Mouse (Mus musculus) neutrophil, adult 5-6 weeks (primary cell): ENCODE measurements around the gene Catsperd. TPM values are rescaled to one million over a fixed set of nuclear protein-coding genes. Genes with fewer than 3 reads are reported as not detected.

Experiments
- ATAC-seq: fragments of 151-379, 151-347 bp; 2 replicates; pipeline ENCODE4 v1.8.0; 2017; ENCODE audit warnings: mild to moderate bottlenecking, moderate TSS enrichment; ENCODE audit not compliant: insufficient number of reproducible peaks, poor library complexity, low FRiP score, severe bottlenecking; ENCODE audit errors: extremely low read depth
- total RNA-seq: library from RNA; stranded (forward); fragments of 200-1000 nt; gene quantifications from 2 replicates; pipeline ENCODE4 v1.2.3, GENCODE M21; 2017

The Catsperd gene
- total RNA-seq = not detected in 2 replicates

- ATAC-seq = no peak
Measured at GRCm38 (mm10) chr17:56627530-56628277, at the start of gene Catsperd. TSS of gene Catsperd (plus strand) at chr17:56628143.

- ATAC-seq = no peak
Measured at GRCm38 (mm10) chr17:56583071-56583470, 44.9 kb upstream of the Catsperd start.

- ATAC-seq = peak; percentile 0; the same call in 1 of the 2 replicates
Measured at GRCm38 (mm10) chr17:56583611-56584256, 44.2 kb upstream of the Catsperd start.

GRCm38 (mm10) chr17:56584257-56585130 is 43.4 kb upstream of the Catsperd start, which contains the start of the genes Safb2 and Safb:
TSS of gene Safb2 (minus strand) at chr17:56584585.
TSS of gene Safb (plus strand) at chr17:56584825.
- ATAC-seq = peak; percentile 71

GRCm38 (mm10) chr17:56585171-56585821 is 42.6 kb upstream of the Catsperd start:
- ATAC-seq = peak; percentile 28

- ATAC-seq = no peak
Measured at GRCm38 (mm10) chr17:56587773-56588172, 40.2 kb upstream of the Catsperd start.

- no peak for ATAC-seq
Measured at GRCm38 (mm10) chr17:56588921-56589320, 39.0 kb upstream of the Catsperd start.

- ATAC-seq = no peak
Measured at GRCm38 (mm10) chr17:56592553-56592952, 35.4 kb upstream of the Catsperd start.

GRCm38 (mm10) chr17:56593527-56594271 is 34.2 kb upstream of the Catsperd start:
- no peak for ATAC-seq

- no peak for ATAC-seq
Measured at GRCm38 (mm10) chr17:56603186-56604069, 24.5 kb upstream of the Catsperd start.

- ATAC-seq = no peak
Measured at GRCm38 (mm10) chr17:56604070-56604380, 23.9 kb upstream of the Catsperd start.

GRCm38 (mm10) chr17:56604422-56604821 is 23.5 kb upstream of the Catsperd start:
- ATAC-seq = no peak

GRCm38 (mm10) chr17:56605431-56605830 is 22.5 kb upstream of the Catsperd start:
- no peak for ATAC-seq

- ATAC-seq = no peak
Measured at GRCm38 (mm10) chr17:56607521-56608062, 20.4 kb upstream of the Catsperd start.

GRCm38 (mm10) chr17:56608699-56609098 is 19.2 kb upstream of the Catsperd start:
- ATAC-seq = no peak

- ATAC-seq = peak; percentile 90
Measured at GRCm38 (mm10) chr17:56609452-56610171, 18.3 kb upstream of the Catsperd start, which contains the start of gene 2410015M20Rik. TSS of gene 2410015M20Rik (minus strand) at chr17:56609771.
